Mouse (Mus musculus): ENCODE results near the gene Faxc.

The Faxc gene

DNA sequence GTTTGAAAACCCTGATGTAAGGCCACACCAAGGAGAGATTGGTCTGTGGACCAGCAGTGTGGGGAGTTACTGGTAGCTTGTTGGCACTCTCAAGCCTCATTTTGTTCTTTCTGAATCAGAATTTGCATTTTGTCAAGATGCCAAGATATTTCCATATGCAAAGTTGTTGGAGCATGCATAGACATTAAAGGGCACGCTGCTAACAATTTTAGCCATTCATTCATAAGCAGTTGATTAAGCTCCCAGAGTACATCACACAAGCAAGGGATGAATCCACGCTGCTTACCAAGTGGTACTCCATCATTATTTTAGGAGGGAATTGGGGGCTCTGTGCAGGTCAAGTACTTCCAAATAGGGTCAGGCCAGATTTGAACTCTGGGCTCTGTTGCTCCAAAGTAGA is 98.8 kb downstream of the Faxc start:
- in situ Hi-C loops (cut with MseI, MboI) = no loop called here

Data from mouse trophoblast stem cell (cell line).